Mouse (Mus musculus): ENCODE data around the gene Sowahc. TPM values are rescaled to one million over a fixed set of nuclear protein-coding genes. Genes with fewer than 3 reads are reported as not detected.

Gene Sowahc
- total RNA-seq, 2 experiments from 2014 or later = 5.6 to 5.9 TPM

GRCm38 (mm10) chr10:59251980-59252379, 30.2 kb downstream of the Sowahc start:
- ATAC-seq (replicated peaks; ENCODE audit: low FRiP score, poor library complexity, severe bottlenecking) = no peak

- ATAC-seq (replicated peaks; ENCODE audit: low FRiP score, poor library complexity, severe bottlenecking) = no peak
These were observed 30.6 kb downstream of the Sowahc start for GRCm38 (mm10) chr10:59252396-59252795.

GRCm38 (mm10) chr10:59253541-59254079, 31.9 kb downstream of the Sowahc start:
- ATAC-seq (replicated peaks; ENCODE audit: low FRiP score, poor library complexity, severe bottlenecking) = no peak

- no peak for ATAC-seq (replicated peaks; ENCODE audit: low FRiP score, poor library complexity, severe bottlenecking)
These were observed 34.8 kb downstream of the Sowahc start for GRCm38 (mm10) chr10:59256533-59256932.

- ATAC-seq (replicated peaks; ENCODE audit: low FRiP score, poor library complexity, severe bottlenecking) = no peak
These were observed 37.8 kb downstream of the Sowahc start for GRCm38 (mm10) chr10:59259572-59259971.

- no peak for ATAC-seq (replicated peaks; ENCODE audit: low FRiP score, poor library complexity, severe bottlenecking)
These were observed 39.9 kb downstream of the Sowahc start for GRCm38 (mm10) chr10:59261603-59262002.

- no peak for ATAC-seq (replicated peaks; ENCODE audit: low FRiP score, poor library complexity, severe bottlenecking)
These were observed 40.3 kb downstream of the Sowahc start for GRCm38 (mm10) chr10:59262021-59262420.

GRCm38 (mm10) chr10:59262979-59263378, 41.2 kb downstream of the Sowahc start:
- no peak for ATAC-seq (replicated peaks; ENCODE audit: low FRiP score, poor library complexity, severe bottlenecking)

- ATAC-seq (replicated peaks; ENCODE audit: low FRiP score, poor library complexity, severe bottlenecking) = no peak
These were observed 43.3 kb downstream of the Sowahc start for GRCm38 (mm10) chr10:59265067-59265466.

- no peak for ATAC-seq (replicated peaks; ENCODE audit: low FRiP score, poor library complexity, severe bottlenecking)
These were observed 43.9 kb downstream of the Sowahc start for GRCm38 (mm10) chr10:59265674-59266073.

- no peak for ATAC-seq (replicated peaks; ENCODE audit: low FRiP score, poor library complexity, severe bottlenecking)
These were observed 44.3 kb downstream of the Sowahc start for GRCm38 (mm10) chr10:59266097-59266496.

- ATAC-seq (replicated peaks; ENCODE audit: low FRiP score, poor library complexity, severe bottlenecking) = no peak
These were observed 45.5 kb downstream of the Sowahc start for GRCm38 (mm10) chr10:59267275-59267674.

GRCm38 (mm10) chr10:59268109-59268508, 46.4 kb downstream of the Sowahc start:
- no peak for ATAC-seq (replicated peaks; ENCODE audit: low FRiP score, poor library complexity, severe bottlenecking)

GRCm38 (mm10) chr10:59268754-59269153, 47.0 kb downstream of the Sowahc start:
- no peak for ATAC-seq (replicated peaks; ENCODE audit: low FRiP score, poor library complexity, severe bottlenecking)

- no peak for ATAC-seq (replicated peaks; ENCODE audit: low FRiP score, poor library complexity, severe bottlenecking)
These were observed 54.0 kb downstream of the Sowahc start for GRCm38 (mm10) chr10:59275745-59276144.

Other genes starting within 250 kb of the Sowahc start
- gene Sept10, start 106 bp upstream of the Sowahc start, total RNA-seq (2015; ENCODE audit: low replicate concordance) = 1.7 and 2.3 TPM in 2 replicates
- 3.2 and 4.8 TPM in 2 replicates for gene Sept10, start 106 bp upstream of the Sowahc start, total RNA-seq (2017; ENCODE audit: low replicate concordance)
- gene P4ha1, start 101.3 kb downstream of the Sowahc start, total RNA-seq (2015; ENCODE audit: low replicate concordance) = 3.5 and 6.9 TPM in 2 replicates
- gene P4ha1, start 101.3 kb downstream of the Sowahc start, total RNA-seq (2017; ENCODE audit: low replicate concordance) = 7.7 and 12.3 TPM in 2 replicates
- 2.3 and 13.4 TPM in 2 replicates for gene Gm10273, start 173.7 kb downstream of the Sowahc start, total RNA-seq (2015; ENCODE audit: low replicate concordance)
- 14.7 and 49.6 TPM in 2 replicates for gene Gm10273, start 173.7 kb downstream of the Sowahc start, total RNA-seq (2017; ENCODE audit: low replicate concordance)
- not detected in 2 replicates for gene Pla2g12b, start 181.7 kb downstream of the Sowahc start, total RNA-seq (2015; ENCODE audit: low replicate concordance)
- gene Pla2g12b, start 181.7 kb downstream of the Sowahc start, total RNA-seq (2017; ENCODE audit: low replicate concordance) = not detected in 2 replicates
- gene Oit3, start 219.8 kb downstream of the Sowahc start, total RNA-seq (2015; ENCODE audit: low replicate concordance) = not detected in 2 replicates
- not detected in 2 replicates for gene Oit3, start 219.8 kb downstream of the Sowahc start, total RNA-seq (2017; ENCODE audit: low replicate concordance)